Mouse (Mus musculus) embryonic facial prominence, embryonic 11.5 days (tissue): ENCODE results near the gene Trmt5. TPM values are rescaled to one million over a fixed set of nuclear protein-coding genes. Genes with fewer than 3 reads are reported as not detected.

Experiments used
- ATAC-seq: fragments of 200-750 bp; cut with Nextera tagmentation; replicated peaks from 2 replicates; pipeline ENCODE4 v1.8.0; 2017; ENCODE audit warnings: low read depth; ENCODE audit not compliant: insufficient number of reproducible peaks, low FRiP score, low TSS enrichment
- DNase-seq: peaks from one replicate; pipeline ENCODE4 v3.0.0-alpha.2; 2015; ENCODE audit warnings: low spot score
- H3K27ac ChIP-seq: fragments of 300-500 bp; sonication (generic); replicated peaks from 2 replicates; pipeline ENCODE4 v1.5.1; 2014; ENCODE audit warnings: mild to moderate bottlenecking, low read depth, low read length, control low read depth
- H3K27me3 ChIP-seq: fragments of 300-500 bp; sonication (generic); 2 replicates; pipeline ENCODE4 v1.6.1; 2014; ENCODE audit warnings: mild to moderate bottlenecking, low read length, moderate library complexity, mixed read lengths; ENCODE audit not compliant: control insufficient read depth, insufficient read depth
- H3K36me3 ChIP-seq: fragments of 300-500 bp; sonication (generic); replicated peaks from 2 replicates; pipeline ENCODE4 v1.6.1; 2014; ENCODE audit warnings: low read depth, mild to moderate bottlenecking, low read length, moderate library complexity, mixed read lengths; ENCODE audit not compliant: control insufficient read depth, insufficient read depth
- H3K4me1 ChIP-seq: fragments of 300-500 bp; sonication (generic); 2 replicates; pipeline ENCODE4 v1.6.1; 2014; ENCODE audit warnings: low read length, mixed read lengths; ENCODE audit not compliant: control insufficient read depth, insufficient read depth
- H3K4me2 ChIP-seq: fragments of 300-500 bp; sonication (generic); 2 replicates; pipeline ENCODE4 v1.6.1; 2014; ENCODE audit warnings: low read depth, mild to moderate bottlenecking, control low read depth, low read length, moderate library complexity
- H3K4me3 ChIP-seq: fragments of 300-500 bp; sonication (generic); 2 replicates; pipeline ENCODE4 v1.5.1; 2014; ENCODE audit warnings: low read depth, low read length, control low read depth
- H3K9ac ChIP-seq: fragments of 300-500 bp; sonication (generic); replicated peaks from 2 replicates; pipeline ENCODE4 v1.6.1; 2014; ENCODE audit warnings: mild to moderate bottlenecking, control low read depth, low read length
- H3K9me3 ChIP-seq: fragments of 300-500 bp; sonication (generic); replicated peaks from 2 replicates; pipeline ENCODE4 v1.6.1; 2016; ENCODE audit warnings: mild to moderate bottlenecking, low read length, inconsistent platforms, mixed read lengths; ENCODE audit not compliant: control insufficient read depth
- WGBS: fragments of 180-500 bp; shearing (Covaris S2); extraction: QIAGEN DNeasy Blood & Tissue Kit; methylation state at CpG from one replicate; pipeline ENCODE4 v1.1.7; 2014; 5-methylcytosine and 5-hydroxymethylcytosine counted together
- polyA plus RNA-seq: library from polyadenylated mRNA; unstranded; fragments of >200 nt; fragmentation: Nextera tagmentation; extraction: Ambion mirVana; gene quantifications from 2 replicates; pipeline ENCODE4 v1.2.1, GENCODE M21; 2014

The Trmt5 gene
- polyA plus RNA-seq, 1 experiment from 2014 or later = 23.7 TPM

DNA sequence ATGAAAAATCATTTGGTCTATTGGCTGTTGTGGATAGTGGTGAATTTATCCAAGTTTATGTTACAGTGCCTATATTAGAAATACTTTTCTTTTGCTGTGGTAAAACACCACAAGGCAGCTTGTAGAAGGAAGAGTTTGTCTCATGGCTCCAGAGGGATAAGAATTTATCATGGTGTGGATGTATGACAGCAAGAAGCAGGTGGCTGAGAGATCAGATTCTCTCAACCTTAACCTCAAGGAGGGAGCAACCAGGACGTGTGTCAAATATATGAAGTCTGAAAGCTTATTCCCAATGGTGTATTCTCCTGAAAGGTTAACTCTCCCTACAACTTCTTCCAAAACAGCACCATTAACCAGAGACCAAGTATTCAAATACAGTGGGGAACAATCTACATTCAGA, 19.9 kb downstream of the Trmt5 start:
- DNase-seq (no peak), ATAC-seq (no peak)
- Histone ChIP-seq H3K27me3 (no peaks in the 10 kb centered on the region), H3K27ac (no peak overlapping the region), H3K4me1 (no peaks in the 10 kb centered on the region), H3K36me3 (no peaks in the 10 kb centered on the region), H3K4me3 (no peak overlapping the region), H3K9ac (no peak overlapping the region), H3K9me3 (no peaks in the 10 kb centered on the region), H3K4me2 (no peak overlapping the region)
- WGBS = 56% methylated on average over 1 of the region's 1 CpGs

DNA sequence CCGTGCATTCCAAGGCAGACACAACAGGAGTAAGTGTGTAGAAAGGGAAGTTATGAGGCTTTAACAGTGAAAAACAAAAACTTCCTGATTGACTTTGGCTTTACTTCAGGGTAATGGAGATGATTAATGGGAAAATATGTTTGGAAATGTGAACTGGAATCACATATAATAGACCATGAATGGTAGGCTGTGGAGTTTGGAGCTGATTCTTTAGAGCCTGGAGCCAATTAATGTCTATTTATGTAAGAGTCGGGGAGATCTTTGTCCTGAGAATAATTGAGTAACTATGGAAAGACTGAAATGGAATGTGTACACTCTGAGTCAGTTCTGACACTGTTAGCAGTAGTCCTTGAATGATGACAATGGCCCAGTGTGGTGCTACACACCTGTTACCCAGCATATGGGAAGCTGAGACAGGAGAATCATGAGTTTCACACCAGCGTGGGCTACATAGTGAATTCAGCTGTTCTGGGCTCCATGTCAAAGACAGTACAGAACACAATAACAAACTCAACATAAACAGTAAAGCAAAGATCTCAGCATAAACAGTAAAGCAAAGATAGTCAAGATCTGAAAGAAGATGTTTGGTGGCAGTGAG, 21.0 kb downstream of the Trmt5 start:
- Histone ChIP-seq H3K9ac (no peak overlapping the region), H3K27me3 (no peaks in the 10 kb centered on the region), H3K36me3 (no peaks in the 10 kb centered on the region), H3K4me1 (no peaks in the 10 kb centered on the region), H3K27ac (no peak overlapping the region), H3K4me2 (no peak overlapping the region), H3K4me3 (no peak overlapping the region), H3K9me3 (no peaks in the 10 kb centered on the region)
- no peak for ATAC-seq
- 69% methylated on average over 3 of the region's 3 CpGs for WGBS
- DNase-seq = no peak

DNA sequence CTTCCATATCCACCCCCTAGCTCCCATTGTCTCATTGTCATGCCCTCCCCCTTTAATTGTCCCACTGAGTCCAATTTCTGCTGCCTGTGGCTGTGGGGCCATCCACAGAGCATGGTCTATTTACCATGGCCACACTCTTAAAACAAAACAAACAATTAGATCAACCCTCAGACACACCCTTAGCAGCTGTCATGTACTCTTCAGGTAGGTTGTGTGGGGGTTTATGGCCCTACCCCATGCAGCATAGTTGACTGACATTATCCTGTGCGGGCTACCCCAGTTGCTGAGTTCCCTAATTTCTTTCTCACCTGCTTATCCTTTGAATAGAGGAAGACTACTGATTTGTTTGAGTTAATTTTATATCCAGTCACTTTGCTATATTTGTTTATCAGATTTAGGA, 26.2 kb downstream of the Trmt5 start:
- Histone ChIP-seq H3K9me3 (no peaks in the 10 kb centered on the region), H3K27ac (no peak overlapping the region), H3K36me3 (no peaks in the 10 kb centered on the region), H3K27me3 (no peaks in the 10 kb centered on the region), H3K9ac (no peak overlapping the region), H3K4me3 (no peak overlapping the region), H3K4me1 (no peaks in the 10 kb centered on the region), H3K4me2 (no peak overlapping the region)
- 90% methylated on average over 1 of the region's 1 CpGs for WGBS
- ATAC-seq (no peak), DNase-seq (no peak)

DNA sequence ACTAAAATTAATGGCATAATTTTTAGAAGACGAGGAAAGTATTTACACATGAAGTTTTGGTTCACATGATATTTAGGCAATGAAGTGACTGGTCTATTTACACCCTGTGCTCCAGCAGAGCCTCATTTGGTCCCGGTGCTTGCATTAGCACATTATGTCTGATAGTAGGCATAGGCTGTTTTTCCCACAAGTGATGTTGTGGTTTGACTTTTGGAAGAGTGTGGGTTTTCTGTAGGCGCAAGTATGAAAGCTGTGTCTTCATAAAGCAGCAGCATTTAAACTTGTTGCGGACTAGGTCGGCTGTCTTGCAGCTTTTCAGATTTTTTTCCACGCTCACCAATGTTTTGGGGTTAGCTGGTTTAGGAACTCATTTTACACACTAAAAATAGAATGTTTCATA, 27.2 kb downstream of the Trmt5 start:
- Histone ChIP-seq H3K9me3 (no peaks in the 10 kb centered on the region), H3K36me3 (no peaks in the 10 kb centered on the region), H3K9ac (no peak overlapping the region), H3K4me3 (no peak overlapping the region), H3K27ac (no peak overlapping the region), H3K4me2 (no peak overlapping the region), H3K27me3 (no peaks in the 10 kb centered on the region), H3K4me1 (no peaks in the 10 kb centered on the region)
- ATAC-seq (no peak), DNase-seq (no peak)
- 96% methylated on average over 6 of the region's 6 CpGs for WGBS

DNA sequence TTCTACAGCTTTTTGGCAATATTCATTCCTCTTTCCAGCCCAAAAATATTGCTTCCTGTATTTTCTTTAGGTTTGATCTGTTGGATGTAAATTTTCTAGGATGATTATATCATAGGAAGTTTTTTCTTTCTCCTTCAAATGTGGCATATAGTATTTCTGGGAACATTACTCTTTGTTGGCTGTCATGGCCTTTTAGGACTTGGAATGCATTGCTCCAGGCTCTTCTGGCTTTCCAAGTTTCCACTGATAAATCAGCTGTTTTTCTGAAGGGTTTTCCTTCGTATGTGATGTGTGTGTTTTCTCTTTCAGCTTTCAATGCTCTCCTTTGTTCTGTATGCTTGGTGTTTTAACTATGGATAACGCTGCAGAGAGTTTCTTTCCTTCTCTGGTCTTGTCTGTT, 31.5 kb downstream of the Trmt5 start:
- H3K9me3 ChIP-seq = no peaks in the 10 kb centered on the region
- no peak overlapping the region for H3K4me2 ChIP-seq

DNA sequence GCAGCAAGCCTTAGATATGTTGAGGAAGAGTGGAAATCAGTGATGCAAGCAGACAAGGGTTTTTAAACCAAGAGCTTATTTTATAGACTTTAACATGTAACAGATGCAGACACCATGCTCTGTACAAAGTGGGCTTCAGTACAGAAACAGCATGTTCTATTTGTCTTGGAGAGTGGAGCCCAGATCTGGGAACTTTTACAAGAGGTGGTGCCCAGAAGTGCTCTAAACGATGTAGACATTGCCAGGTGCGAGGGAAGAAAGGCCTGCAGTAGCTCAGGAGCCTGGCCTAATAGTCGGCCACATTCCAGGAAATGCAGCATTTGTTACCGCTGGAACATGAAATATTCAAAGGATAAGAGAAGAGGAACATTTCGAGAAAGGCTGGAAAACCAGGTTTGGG, 40.8 kb downstream of the Trmt5 start:
- H3K4me3 ChIP-seq = no peak overlapping the region
- no peak overlapping the region for H3K4me2 ChIP-seq
- no peak overlapping the region for H3K27ac ChIP-seq
- H3K9me3 ChIP-seq = no peaks in the 10 kb centered on the region
- no peaks in the 10 kb centered on the region for H3K36me3 ChIP-seq
- no peak for ATAC-seq
- H3K27me3 ChIP-seq = no peaks in the 10 kb centered on the region
- WGBS = 75% methylated on average over 5 of the region's 5 CpGs
- no peak for DNase-seq
- H3K9ac ChIP-seq = no peak overlapping the region
- H3K4me1 ChIP-seq = no peaks in the 10 kb centered on the region

More for the DNA sequence above, 31.5 kb downstream of the Trmt5 start:
- DNase-seq = peak; percentile 10
- no peak for ATAC-seq
- Histone ChIP-seq H3K4me1 (no peaks in the 10 kb centered on the region), H3K4me3 (no peak overlapping the region), H3K27me3 (no peaks in the 10 kb centered on the region), H3K36me3 (no peaks in the 10 kb centered on the region), H3K9ac (no peak overlapping the region), H3K27ac (no peak overlapping the region)
- 34% methylated on average over 2 of the region's 2 CpGs for WGBS

DNA sequence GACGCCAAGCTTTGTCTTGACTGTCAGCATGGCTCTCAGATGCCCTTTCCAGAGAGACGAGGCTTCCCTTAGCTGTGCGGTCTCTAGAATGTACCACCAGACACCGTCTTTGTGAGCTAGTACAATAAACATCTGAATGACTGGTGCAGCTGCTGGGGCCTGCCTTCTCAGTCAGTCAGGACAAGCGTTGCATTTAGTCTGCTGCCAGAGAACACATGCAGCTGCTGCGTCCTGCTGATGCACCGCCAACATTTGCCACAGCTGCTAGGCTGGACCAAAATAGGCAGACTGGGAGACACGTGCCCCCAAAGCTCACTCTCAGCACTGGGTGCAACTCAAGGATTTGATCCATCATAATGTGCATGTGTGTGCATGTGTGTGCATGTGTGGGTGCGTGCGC, 44.5 kb downstream of the Trmt5 start:
- no peaks in the 10 kb centered on the region for H3K4me1 ChIP-seq
- no peak overlapping the region for H3K27ac ChIP-seq
- no peak overlapping the region for H3K4me3 ChIP-seq
- no peak; the same call in 1 of the 2 replicates for ATAC-seq
- no peaks in the 10 kb centered on the region for H3K27me3 ChIP-seq
- DNase-seq = no peak
- no peak overlapping the region for H3K9ac ChIP-seq
- 67% methylated on average over 10 of the region's 10 CpGs for WGBS
- no peaks in the 10 kb centered on the region for H3K36me3 ChIP-seq
- H3K9me3 ChIP-seq = no peaks in the 10 kb centered on the region
- H3K4me2 ChIP-seq = no peak overlapping the region

DNA sequence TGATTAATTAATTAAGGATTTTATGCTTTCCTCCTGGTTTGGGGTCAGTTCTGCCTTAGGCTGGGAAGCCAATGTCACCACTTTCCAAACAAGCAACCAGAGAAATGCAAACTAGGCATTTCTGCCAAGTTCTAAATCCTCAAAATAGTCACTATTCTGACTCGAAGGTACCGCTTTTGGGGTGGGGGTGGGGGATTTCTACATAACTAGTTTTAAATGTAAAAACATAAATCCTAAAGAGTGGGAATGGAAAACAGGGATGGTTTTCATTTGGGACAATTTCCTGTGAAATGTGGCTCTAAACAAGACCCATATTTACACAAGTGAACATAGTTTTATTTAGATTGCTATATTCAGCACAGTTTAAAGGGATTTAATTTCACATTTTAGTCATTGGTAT, 53.9 kb downstream of the Trmt5 start:
- Histone ChIP-seq H3K9me3 (no peaks in the 10 kb centered on the region), H3K4me3 (no peak overlapping the region), H3K9ac (no peak overlapping the region), H3K4me2 (no peak overlapping the region), H3K27ac (no peak overlapping the region), H3K36me3 (no peaks in the 10 kb centered on the region), H3K4me1 (no peaks in the 10 kb centered on the region), H3K27me3 (no peaks in the 10 kb centered on the region)
- DNase-seq (peak; percentile 16), ATAC-seq (no peak)
- WGBS = 47% methylated on average over 2 of the region's 2 CpGs
